In the genomic region with DNA sequence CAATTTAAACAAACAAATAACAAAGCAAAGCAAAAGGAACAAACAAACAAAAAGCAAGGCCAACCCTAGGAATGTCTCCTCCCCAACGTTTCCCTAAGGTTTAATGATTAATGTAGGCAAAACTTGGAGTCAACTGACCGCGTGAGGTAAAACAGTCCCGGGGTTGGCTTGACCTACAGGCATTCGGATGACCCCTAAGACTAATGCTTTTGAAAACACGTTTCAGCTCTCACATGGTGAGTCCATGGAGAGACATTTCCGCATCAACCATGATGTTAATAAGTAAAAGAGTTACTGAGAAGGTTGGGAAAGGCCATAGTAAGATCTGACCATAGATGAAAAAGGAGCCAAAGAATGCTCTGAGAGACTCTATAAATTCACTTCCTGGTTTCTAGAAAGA, we compare ENCODE assay signal across 20 mouse cellular contexts. TPM values are rescaled to one million over a fixed set of nuclear protein-coding genes. Genes with fewer than 3 reads are reported as not detected.
DNase-seq lines count a peak whose midpoint lies in the region; TF ChIP-seq lines count a peak whose summit lies in the region.
"Had no signal": no experiment of that assay in that cellular context is flagged by ENCODE, and none has a peak within 500 bp of the region (broad histone marks: within the 10 kb centered on the region; RNA-seq: fewer than 3 reads in every experiment).

No protein-coding gene starts in this region.

- no peak for TF ChIP-seq CTCF in liver, adult 2 months (IDR thresholded peaks at IDR 0.05; ENCODE audit: low read depth, low read length)
- no peak for TF ChIP-seq CTCF in heart, adult 2 months (IDR thresholded peaks at IDR 0.05)

- intact Hi-C loops in heart, adult 2 months (cut with DNase I), result no loop called here

- 21% methylated on average over 7 of the region's 7 CpGs for WGBS in liver, adult 2 months
- 82% methylated on average over 7 of the region's 7 CpGs for WGBS in heart, adult 2 months

- H3K4me3 ChIP-seq in liver, adult 2 months (ENCODE audit: insufficient read depth, low read depth, low read length), result no peak overlapping the region
- no peak overlapping the region for H3K4me3 ChIP-seq in heart, adult 2 months
- H3K4me3 ChIP-seq: forebrain, embryonic 10.5 days; hindbrain, embryonic 12.5 days had no signal

- no peak overlapping the region for H3K9ac ChIP-seq in liver, adult 2 months (ENCODE audit: low read depth, low read length)
- H3K9ac ChIP-seq in heart, adult 2 months (ENCODE audit: low read depth, low read length), result no peak overlapping the region
- H3K9ac ChIP-seq: forebrain, postnatal 0 days; hindbrain, embryonic 12.5 days; lung, embryonic 14.5 days had no signal

- no peaks in the 10 kb centered on the region for H3K79me2 ChIP-seq in liver, adult 2 months (ENCODE audit: control insufficient read depth, insufficient read depth, low read length)
- no peaks in the 10 kb centered on the region for H3K79me2 ChIP-seq in heart, adult 2 months (replicated peaks; ENCODE audit: control insufficient read depth, insufficient read depth, low read length)

- H3K36me3 ChIP-seq in liver, adult 2 months (ENCODE audit: control insufficient read depth, insufficient read depth, low read length), result no peaks in the 10 kb centered on the region
- no peaks in the 10 kb centered on the region for H3K36me3 ChIP-seq in heart, adult 2 months (ENCODE audit: control insufficient read depth, insufficient read depth, low read length)
- H3K36me3 ChIP-seq: forebrain, embryonic 10.5 days; G1E; hindbrain, embryonic 12.5 days had no signal

- no peak for TF ChIP-seq EP300 in heart, adult 2 months (IDR thresholded peaks at IDR 0.05; ENCODE audit: insufficient read depth, low read depth, low read length)

- H3K27me3 ChIP-seq in liver, adult 2 months (ENCODE audit: control insufficient read depth, insufficient read depth, low read length), result no peaks in the 10 kb centered on the region
- H3K27me3 ChIP-seq in heart, adult 2 months (ENCODE audit: control insufficient read depth, insufficient read depth, low read length), result no peaks in the 10 kb centered on the region
- H3K27me3 ChIP-seq: hindbrain, embryonic 12.5 days had no signal

- DNase-seq in liver, adult 2 months (ENCODE audit: extremely low read depth, low read depth, low spot score), result peak; percentile 70
- no peak for DNase-seq in liver
- DNase-seq in kidney, adult 9 months, result peak; percentile 92
- peak; percentile 69 to 87 for DNase-seq in kidney, postnatal 25 days
- no peak for DNase-seq in heart, adult 2 months
- no peak for DNase-seq in layer of hippocampus, postnatal 10 days (ENCODE audit: low spot score in 2 of 2)
- DNase-seq in embryo, embryonic 11 days, result no peak
- DNase-seq: adrenal gland, postnatal 36 days; cerebellum, adult 11-12 months; cerebellum, postnatal 25 days; forebrain, postnatal 0 days; heart, postnatal 14 days; layer of hippocampus, adult 9-11 months; lung, embryonic 14.5 days; lung, postnatal 36 days; right cerebral cortex, postnatal 25 days; thymus, adult 2 months had no signal

- no peak overlapping the region for H3K27ac ChIP-seq in liver, adult 2 months (replicated peaks; ENCODE audit: insufficient read depth, low read depth, low read length)
- no peak overlapping the region for H3K27ac ChIP-seq in heart, adult 2 months
- H3K27ac ChIP-seq: forebrain, embryonic 10.5 days; hindbrain, embryonic 12.5 days had no signal

- H3K4me1 ChIP-seq in liver, adult 2 months (ENCODE audit: control insufficient read depth, insufficient read depth, low read length), result peaks cover 2% of the 10 kb centered on the region; the same call in 1 of the 2 replicates
- no peaks in the 10 kb centered on the region for H3K4me1 ChIP-seq in heart, adult 2 months (ENCODE audit: control insufficient read depth, insufficient read depth, low read length)
- H3K4me1 ChIP-seq: hindbrain, embryonic 12.5 days had no signal

- no peak for TF ChIP-seq POLR2A in liver, adult 2 months (IDR thresholded peaks at IDR 0.05; ENCODE audit: extremely low read depth, insufficient read depth, low read length)
- TF ChIP-seq POLR2A in heart, adult 2 months (IDR thresholded peaks at IDR 0.05; ENCODE audit: insufficient read depth, low read depth, low read length), result no peak

RNA-seq across cellular contexts. Expression of a gene that starts 7.5 kb away (rescaled TPM):
- 1.6 and 1.9 TPM in 2 replicates for total RNA-seq in liver, adult 2 months (2014; rRNA removed)
- 0.20 and 0.31 TPM in 2 replicates for polyA plus RNA-seq in liver, adult 2 months (2012; rRNA removed)
- 1 to 10 TPM; 2.8 to 3.1 TPM for total RNA-seq in heart, adult 2 months (2021)
- polyA plus RNA-seq in heart, adult 2 months (2012; rRNA removed), result 0.91 and 1.3 TPM in 2 replicates
- total RNA-seq in layer of hippocampus, postnatal 10 days (2021), result under 1 TPM; 0.62 to 0.69 TPM
- polyA plus RNA-seq: G1E had no signal

Comparison
In these comparisons a context has a peak if more than half of its experiments do, and no peak if none do; other contexts are left out.
1. DNase-seq: peak in liver, adult 2 months (single experiment), kidney, adult 9 months (single experiment) and kidney, postnatal 25 days (2 of 2); none in liver (single experiment), heart, adult 2 months (0 of 2), layer of hippocampus, postnatal 10 days (0 of 2) and embryo, embryonic 11 days (single experiment).